Mouse (Mus musculus) liver, adult 2 months (tissue): ENCODE data around the gene Lrrc15. TPM values are rescaled to one million over a fixed set of nuclear protein-coding genes. Genes with fewer than 3 reads are reported as not detected.

Experiments
- DNase-seq: peaks from one replicate; pipeline ENCODE4 v3.0.0-alpha.2; 2011; ENCODE audit warnings: low read depth, low spot score; ENCODE audit errors: extremely low read depth
- H3K27ac ChIP-seq: fragments of 200-500 bp; replicated peaks from 2 replicates; pipeline ENCODE4 v1.5.1; 2012; ENCODE audit warnings: low read depth, mild to moderate bottlenecking, control low read depth, inconsistent platforms, low read length; ENCODE audit not compliant: insufficient read depth
- H3K27me3 ChIP-seq: fragments of 200-500 bp; 2 replicates; pipeline ENCODE4 v1.6.1; 2012; ENCODE audit warnings: mild to moderate bottlenecking, moderate library complexity, low read length, inconsistent platforms; ENCODE audit not compliant: control insufficient read depth, insufficient read depth
- H3K36me3 ChIP-seq: fragments of 200-500 bp; 2 replicates; pipeline ENCODE4 v1.6.1; 2012; ENCODE audit warnings: low read length, inconsistent platforms; ENCODE audit not compliant: control insufficient read depth, insufficient read depth
- H3K4me1 ChIP-seq: fragments of 200-500 bp; 2 replicates; pipeline ENCODE4 v1.6.1; 2011; ENCODE audit warnings: low read length; ENCODE audit not compliant: control insufficient read depth, insufficient read depth
- H3K4me3 ChIP-seq: fragments of 200-500 bp; 2 replicates; pipeline ENCODE4 v1.5.1; 2011; ENCODE audit warnings: low read depth, mild to moderate bottlenecking, control low read depth, low read length, moderate library complexity; ENCODE audit not compliant: insufficient read depth
- H3K79me2 ChIP-seq: fragments of 200-500 bp; 2 replicates; pipeline ENCODE4 v1.6.1; 2012; ENCODE audit warnings: inconsistent platforms, mild to moderate bottlenecking, low read length, moderate library complexity; ENCODE audit not compliant: control insufficient read depth, insufficient read depth
- H3K9ac ChIP-seq: fragments of 200-500 bp; 2 replicates; pipeline ENCODE4 v1.6.1; 2012; ENCODE audit warnings: low read depth, mild to moderate bottlenecking, control low read depth, inconsistent platforms, low read length
- CTCF ChIP-seq: fragments of 200-500 bp; IDR thresholded peaks from 2 replicates; pipeline ENCODE4 v1.5.1; 2011; ENCODE audit warnings: low read depth, low read length, control low read depth
- POLR2A ChIP-seq: fragments of 200-500 bp; IDR thresholded peaks from 2 replicates; pipeline ENCODE4 v1.6.1; 2011; ENCODE audit warnings: low read length, control low read depth; ENCODE audit not compliant: insufficient read depth; ENCODE audit errors: extremely low read depth
- WGBS: fragments of 180-500 bp; shearing (Covaris S2); methylation state at CpG from one replicate; pipeline ENCODE4 v1.1.7; 2018; 5-methylcytosine and 5-hydroxymethylcytosine counted together
- polyA plus RNA-seq: library from polyadenylated mRNA; depleted of rRNA; stranded (reverse); fragments of >200 nt; gene quantifications from 2 replicates; pipeline ENCODE4 v1.2.3, GENCODE M21; 2012
- total RNA-seq: library from RNA; depleted of rRNA; stranded (reverse); fragments of >200 nt; gene quantifications from 2 replicates; pipeline ENCODE4 v1.2.3, GENCODE M21; 2014

The Lrrc15 gene
- total and polyA plus RNA-seq, 2 experiments, result not detected

GRCm38 (mm10) chr16:30265611-30266010, 17.4 kb downstream of the Lrrc15 start:
- peak overlapping the region; percentile 65 for H3K27ac ChIP-seq
- peak overlapping the region; percentile 59 for H3K9ac ChIP-seq
- H3K79me2 ChIP-seq, result peaks cover 15% of the 10 kb centered on the region; the same call in 1 of the 2 replicates
- peak; percentile 69 for DNase-seq
- no peaks in the 10 kb centered on the region for H3K36me3 ChIP-seq
- WGBS, result 15% methylated on average over 4 of the region's 4 CpGs
- peak overlapping the region; percentile 50 for H3K4me3 ChIP-seq
- peaks cover 27% of the 10 kb centered on the region for H3K4me1 ChIP-seq
- TF ChIP-seq POLR2A (0 out of 2 replicates have a peak, but pooled peaks have one; percentile 12), CTCF (no peak)
- no peaks in the 10 kb centered on the region for H3K27me3 ChIP-seq

- TF ChIP-seq POLR2A (0 out of 2 replicates have a peak, but pooled peaks have one; percentile 10), CTCF (no peak)
- H3K4me1 ChIP-seq, result peaks cover 44% of the 10 kb centered on the region
- H3K9ac ChIP-seq, result no peak overlapping the region; the same call in 1 of the 2 replicates
- H3K79me2 ChIP-seq, result peaks cover 20% of the 10 kb centered on the region; the same call in 1 of the 2 replicates
- DNase-seq, result peak; percentile 84
- H3K4me3 ChIP-seq, result no peak overlapping the region
- WGBS, result 20% methylated on average over 4 of the region's 4 CpGs
- H3K27ac ChIP-seq, result peak overlapping the region; percentile 53
- no peaks in the 10 kb centered on the region for H3K36me3 ChIP-seq
- no peaks in the 10 kb centered on the region for H3K27me3 ChIP-seq
Observed at GRCm38 (mm10) chr16:30263156-30263555, 19.9 kb downstream of the Lrrc15 start.

GRCm38 (mm10) chr16:30262664-30263063, 20.4 kb downstream of the Lrrc15 start:
- no peak overlapping the region for H3K9ac ChIP-seq
- WGBS, result 0% methylated on average over 2 of the region's 2 CpGs
- no peak for TF ChIP-seq POLR2A
- peak; percentile 89 for TF ChIP-seq CTCF
- H3K27me3 ChIP-seq, result no peaks in the 10 kb centered on the region
- no peak overlapping the region for H3K4me3 ChIP-seq
- peaks cover 49% of the 10 kb centered on the region for H3K4me1 ChIP-seq
- DNase-seq, result peak; percentile 76
- H3K36me3 ChIP-seq, result no peaks in the 10 kb centered on the region
- peaks cover 20% of the 10 kb centered on the region; the same call in 1 of the 2 replicates for H3K79me2 ChIP-seq
- H3K27ac ChIP-seq, result no peak overlapping the region

GRCm38 (mm10) chr16:30262157-30262556, 20.9 kb downstream of the Lrrc15 start:
- H3K4me3 ChIP-seq, result no peak overlapping the region
- H3K79me2 ChIP-seq, result peaks cover 20% of the 10 kb centered on the region; the same call in 1 of the 2 replicates
- H3K9ac ChIP-seq, result peak overlapping the region; percentile 28; the same call in 1 of the 2 replicates
- H3K27me3 ChIP-seq, result no peaks in the 10 kb centered on the region
- peak; percentile 35 for DNase-seq
- no peaks in the 10 kb centered on the region for H3K36me3 ChIP-seq
- H3K27ac ChIP-seq, result peak overlapping the region; percentile 85
- no peak for TF ChIP-seq POLR2A
- no peak for TF ChIP-seq CTCF
- 77% methylated on average over 10 of the region's 10 CpGs for WGBS
- H3K4me1 ChIP-seq, result peaks cover 53% of the 10 kb centered on the region

- H3K4me3 ChIP-seq, result no peak overlapping the region
- WGBS, result 48% methylated on average over 9 of the region's 9 CpGs
- peak overlapping the region; percentile 85 for H3K9ac ChIP-seq
- H3K27ac ChIP-seq, result peak overlapping the region; percentile 85
- no peaks in the 10 kb centered on the region for H3K36me3 ChIP-seq
- DNase-seq, result peak; percentile 89
- peaks cover 16% of the 10 kb centered on the region; the same call in 1 of the 2 replicates for H3K79me2 ChIP-seq
- H3K4me1 ChIP-seq, result peaks cover 59% of the 10 kb centered on the region
- H3K27me3 ChIP-seq, result no peaks in the 10 kb centered on the region
- no peak for TF ChIP-seq CTCF
- TF ChIP-seq POLR2A, result no peak
Observed at GRCm38 (mm10) chr16:30261341-30261740, 21.7 kb downstream of the Lrrc15 start.

- H3K36me3 ChIP-seq, result no peaks in the 10 kb centered on the region
- 33% methylated on average over 15 of the region's 15 CpGs for WGBS
- H3K9ac ChIP-seq, result peak overlapping the region; percentile 85
- peak overlapping the region; percentile 40 for H3K4me3 ChIP-seq
- H3K27me3 ChIP-seq, result no peaks in the 10 kb centered on the region
- H3K27ac ChIP-seq, result peak overlapping the region; percentile 85
- peak; percentile 87 for DNase-seq
- H3K79me2 ChIP-seq, result peaks cover 11% of the 10 kb centered on the region; the same call in 1 of the 2 replicates
- H3K4me1 ChIP-seq, result peaks cover 61% of the 10 kb centered on the region
- no peak for TF ChIP-seq CTCF
- 0 out of 2 replicates have a peak, but pooled peaks have one; percentile 5 for TF ChIP-seq POLR2A
Observed at GRCm38 (mm10) chr16:30260012-30260635, 22.9 kb downstream of the Lrrc15 start.
